Mouse (Mus musculus) CH12.LX (cell line): ENCODE results near the gene Tulp1.

Source experiments
- CTCF ChIP-seq, 2 experiments: IDR thresholded peaks in 1 of 2; conservative IDR thresholded peaks in 1 of 2; 2 replicates each; pipeline ENCODE4 v1.5.1; 2011 to 2012; ENCODE audit warnings: low read depth in 2 of 2, low read length in 2 of 2, improper control_type of control experiment in 1 of 2, inconsistent platforms in 1 of 2, mild to moderate bottlenecking in 1 of 2, moderate library complexity in 1 of 2
- MAFK ChIP-seq: IDR thresholded peaks from 2 replicates; pipeline ENCODE4 v1.6.1; 2011; ENCODE audit warnings: low read length, improper control_type of control experiment; ENCODE audit not compliant: insufficient replicate concordance
- MEF2A ChIP-seq: IDR thresholded peaks from 2 replicates; pipeline ENCODE4 v1.6.1; 2014; ENCODE audit warnings: low read depth, mild to moderate bottlenecking, inconsistent platforms, low read length, improper control_type of control experiment, borderline replicate concordance
- NRF1 ChIP-seq: IDR thresholded peaks from 2 replicates; pipeline ENCODE4 v1.6.1; 2014; ENCODE audit warnings: low read depth, mild to moderate bottlenecking, inconsistent platforms, low read length, improper control_type of control experiment, moderate library complexity
- PAX5 ChIP-seq: IDR thresholded peaks from 2 replicates; pipeline ENCODE4 v1.6.1; 2012; ENCODE audit warnings: low read length, inconsistent platforms, mixed read lengths
- POLR2AphosphoS2 ChIP-seq: IDR thresholded peaks from 2 replicates; pipeline ENCODE4 v1.6.1; 2011; ENCODE audit warnings: low read depth, low read length, improper control_type of control experiment
- SIN3A ChIP-seq: IDR thresholded peaks from 2 replicates; pipeline ENCODE4 v1.6.1; 2012; ENCODE audit warnings: low read length, improper control_type of control experiment, inconsistent platforms
- ZC3H11A ChIP-seq: IDR thresholded peaks from 2 replicates; pipeline ENCODE4 v1.6.1; 2012; ENCODE audit warnings: low read depth, mild to moderate bottlenecking, inconsistent platforms, low read length, improper control_type of control experiment

- TF ChIP-seq CTCF (conservative IDR thresholded peaks at IDR 0.05 in 1 of 2, IDR thresholded peaks at IDR 0.05 in 1 of 2; ENCODE audit: low read depth in 2 of 2, low read length in 2 of 2) (no peak), NRF1 (no peak), SIN3A (no peak), MAFK (no peak), POLR2AphosphoS2 (no peak), ZC3H11A (no peak), PAX5 (no peak), MEF2A (no peak)
Measured at GRCm38 (mm10) chr17:28337547-28337946, 27.5 kb downstream of the Tulp1 start.
